Mouse (Mus musculus): Measurements from ENCODE around the gene Rapgef4. TPM values are rescaled to one million over a fixed set of nuclear protein-coding genes. Genes with fewer than 3 reads are reported as not detected.

The Rapgef4 gene
- polyA plus RNA-seq, 1 experiment from 2014 or later, result 16.7 TPM

DNA sequence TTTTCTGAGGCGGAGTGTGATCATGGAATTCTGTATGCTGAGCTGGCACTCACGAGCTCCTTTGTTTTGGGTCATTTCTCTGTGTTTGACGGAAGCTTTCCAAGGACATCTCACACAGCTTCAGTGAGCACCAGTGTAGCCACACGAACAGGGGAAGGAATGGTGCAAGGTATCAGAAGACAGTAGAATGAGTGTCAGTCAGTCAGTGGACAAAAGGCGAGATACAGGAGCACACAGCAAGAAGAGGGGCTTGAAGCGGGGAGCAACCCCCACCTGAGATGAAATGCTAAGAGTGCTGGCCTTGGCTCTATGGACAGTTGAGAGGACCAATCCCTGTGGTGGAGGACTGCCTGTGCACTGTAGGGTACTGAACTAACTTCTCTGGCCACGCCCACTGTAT is 259.7 kb downstream of the Rapgef4 start:
- WGBS, result 79% methylated on average over 7 of the region's 7 CpGs
- Histone ChIP-seq H3K27ac (no peak overlapping the region), H3K4me2 (no peak overlapping the region), H3K9ac (no peak overlapping the region), H3K36me3 (no peaks in the 10 kb centered on the region), H3K9me3 (no peaks in the 10 kb centered on the region), H3K4me3 (no peak overlapping the region), H3K27me3 (peaks cover 12% of the 10 kb centered on the region), H3K4me1 (replicated peaks) (peaks cover 14% of the 10 kb centered on the region; the same call in 1 of the 2 replicates)
- ATAC-seq (ENCODE audit: low FRiP score), result no peak

GRCm38 (mm10) chr2:72241714-72242472 is 260.9 kb downstream of the Rapgef4 start:
- Histone ChIP-seq H3K27ac (no peak overlapping the region), H3K27me3 (peaks cover 12% of the 10 kb centered on the region), H3K4me2 (peak overlapping the region; percentile 20), H3K4me1 (replicated peaks) (0 out of 2 replicates have a peak, but pooled peaks cover 11% of the 10 kb centered on the region), H3K36me3 (no peaks in the 10 kb centered on the region), H3K4me3 (no peak overlapping the region), H3K9me3 (no peaks in the 10 kb centered on the region), H3K9ac (no peak overlapping the region)
- 50% methylated on average over 14 of the region's 14 CpGs for WGBS
- ATAC-seq (ENCODE audit: low FRiP score), result no peak

- WGBS, result 36% methylated on average over 12 of the region's 12 CpGs
- Histone ChIP-seq H3K27ac (no peak overlapping the region), H3K9ac (no peak overlapping the region), H3K9me3 (no peaks in the 10 kb centered on the region), H3K27me3 (peaks cover 16% of the 10 kb centered on the region), H3K4me3 (no peak overlapping the region), H3K36me3 (no peaks in the 10 kb centered on the region), H3K4me1 (replicated peaks) (0 out of 2 replicates have a peak, but pooled peaks cover 11% of the 10 kb centered on the region), H3K4me2 (no peak overlapping the region)
- ATAC-seq (ENCODE audit: low FRiP score), result no peak
Measured at GRCm38 (mm10) chr2:72242910-72243675, 262.1 kb downstream of the Rapgef4 start.

DNA sequence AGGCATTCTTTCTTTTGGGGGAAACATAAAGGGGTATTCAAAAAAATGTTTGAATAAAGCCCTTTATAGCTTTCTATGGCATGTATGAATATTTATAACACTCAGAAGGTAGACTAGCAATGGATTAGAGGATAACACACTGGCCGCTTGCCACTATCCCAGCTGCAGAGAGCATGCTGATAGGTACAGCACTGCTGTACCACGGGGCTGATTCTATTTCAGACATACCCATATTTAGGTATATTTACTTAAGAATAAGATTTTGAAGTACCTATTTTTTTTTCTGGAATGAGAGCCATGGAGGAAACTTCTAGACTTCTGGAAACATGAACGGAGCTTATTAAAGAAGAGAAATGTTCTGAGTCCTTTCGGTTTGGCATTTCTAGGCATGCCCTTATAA is 264.6 kb downstream of the Rapgef4 start:
- H3K27me3 ChIP-seq, result peaks cover 10% of the 10 kb centered on the region; the same call in 1 of the 2 replicates
- H3K4me2 ChIP-seq, result no peak overlapping the region
- H3K9ac ChIP-seq, result no peak overlapping the region
- WGBS, result 87% methylated on average over 4 of the region's 4 CpGs
- ATAC-seq (ENCODE audit: low FRiP score), result no peak
- no peaks in the 10 kb centered on the region for H3K9me3 ChIP-seq
- 0 out of 2 replicates have a peak, but pooled peaks cover 11% of the 10 kb centered on the region for H3K4me1 ChIP-seq (replicated peaks)
- no peak overlapping the region for H3K4me3 ChIP-seq
- H3K27ac ChIP-seq, result no peak overlapping the region
- no peaks in the 10 kb centered on the region for H3K36me3 ChIP-seq

- 92% methylated on average over 11 of the region's 11 CpGs for WGBS
- no peak for ATAC-seq (ENCODE audit: low FRiP score)
Measured at GRCm38 (mm10) chr2:72246376-72246775, 265.3 kb downstream of the Rapgef4 start.

DNA sequence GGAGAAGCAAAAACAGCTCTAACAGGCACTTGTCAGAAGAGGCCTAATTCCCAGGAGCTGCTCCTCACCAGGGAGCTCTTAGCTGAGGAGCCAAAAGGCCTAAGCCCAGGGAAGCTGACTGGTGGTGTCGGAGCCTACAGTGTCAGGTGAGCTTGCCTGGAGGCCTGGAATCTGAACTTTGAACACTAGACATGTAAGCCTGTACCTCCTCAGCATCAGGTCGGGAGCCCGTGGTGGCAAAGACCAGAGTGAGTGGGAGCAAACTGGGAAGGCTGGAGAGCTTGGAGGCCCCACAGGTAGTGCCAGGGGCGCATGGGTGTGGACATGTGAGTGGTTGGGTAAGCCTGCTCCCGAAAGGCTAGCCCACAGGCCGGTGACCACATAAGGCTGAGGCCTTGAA is 266.8 kb downstream of the Rapgef4 start:
- Histone ChIP-seq H3K27me3 (0 out of 2 replicates have a peak, but pooled peaks cover 7% of the 10 kb centered on the region), H3K9ac (no peak overlapping the region), H3K4me2 (no peak overlapping the region), H3K4me3 (no peak overlapping the region), H3K27ac (no peak overlapping the region), H3K9me3 (no peaks in the 10 kb centered on the region), H3K36me3 (no peaks in the 10 kb centered on the region), H3K4me1 (replicated peaks) (0 out of 2 replicates have a peak, but pooled peaks cover 6% of the 10 kb centered on the region)
- ATAC-seq (ENCODE audit: low FRiP score), result no peak
- 90% methylated on average over 6 of the region's 6 CpGs for WGBS

More at GRCm38 (mm10) chr2:72246376-72246775, 265.3 kb downstream of the Rapgef4 start:
- Histone ChIP-seq H3K27ac (no peak overlapping the region), H3K9me3 (no peaks in the 10 kb centered on the region), H3K36me3 (no peaks in the 10 kb centered on the region), H3K4me3 (no peak overlapping the region), H3K4me2 (no peak overlapping the region), H3K9ac (no peak overlapping the region), H3K27me3 (0 out of 2 replicates have a peak, but pooled peaks cover 7% of the 10 kb centered on the region), H3K4me1 (replicated peaks) (0 out of 2 replicates have a peak, but pooled peaks cover 11% of the 10 kb centered on the region)

- H3K27me3 ChIP-seq, result 0 out of 2 replicates have a peak, but pooled peaks cover 3% of the 10 kb centered on the region
- H3K9ac ChIP-seq, result no peak overlapping the region
- no peak for ATAC-seq (ENCODE audit: low FRiP score)
- H3K36me3 ChIP-seq, result no peaks in the 10 kb centered on the region
- H3K27ac ChIP-seq, result no peak overlapping the region
- no peaks in the 10 kb centered on the region for H3K9me3 ChIP-seq
- peaks cover 22% of the 10 kb centered on the region for H3K4me1 ChIP-seq (replicated peaks)
- H3K4me2 ChIP-seq, result no peak overlapping the region
- H3K4me3 ChIP-seq, result no peak overlapping the region
- 53% methylated on average over 18 of the region's 18 CpGs for whole genome bisulfite sequencing
Measured at GRCm38 (mm10) chr2:72252510-72253505, 271.8 kb downstream of the Rapgef4 start.

DNA sequence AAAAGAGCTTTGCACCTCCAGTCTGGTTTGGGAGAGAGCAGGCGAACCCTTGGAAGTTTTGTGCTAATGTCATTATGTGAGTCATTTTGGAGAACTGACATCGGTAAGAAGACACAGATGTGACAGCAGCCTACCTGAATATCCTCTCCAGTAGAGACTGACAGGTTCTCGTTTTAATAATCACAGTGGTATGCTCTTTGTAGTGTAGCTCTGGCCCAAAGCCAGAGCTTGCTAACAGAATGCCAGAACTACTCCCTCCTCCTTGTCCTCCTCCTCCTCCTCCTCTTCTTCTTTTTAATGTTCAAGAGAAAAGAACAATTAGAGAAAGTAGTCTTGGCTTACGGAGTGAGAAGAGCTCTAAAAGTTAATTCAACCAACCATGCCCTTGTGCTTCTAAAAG is 272.8 kb downstream of the Rapgef4 start:
- Histone ChIP-seq H3K4me2 (no peak overlapping the region), H3K27ac (no peak overlapping the region), H3K4me1 (replicated peaks) (peaks cover 22% of the 10 kb centered on the region), H3K27me3 (no peaks in the 10 kb centered on the region), H3K4me3 (no peak overlapping the region), H3K36me3 (no peaks in the 10 kb centered on the region), H3K9ac (no peak overlapping the region), H3K9me3 (no peaks in the 10 kb centered on the region)
- WGBS, result 70% methylated on average over 4 of the region's 4 CpGs
- no peak for ATAC-seq (ENCODE audit: low FRiP score)

GRCm38 (mm10) chr2:72254813-72255582 is 274.0 kb downstream of the Rapgef4 start:
- H3K9me3 ChIP-seq, result no peaks in the 10 kb centered on the region
- no peak for ATAC-seq (ENCODE audit: low FRiP score)
- peak overlapping the region; percentile 35; the same call in 1 of the 2 replicates for H3K27ac ChIP-seq
- H3K9ac ChIP-seq, result no peak overlapping the region
- no peaks in the 10 kb centered on the region for H3K27me3 ChIP-seq
- no peak overlapping the region for H3K4me3 ChIP-seq
- peaks cover 22% of the 10 kb centered on the region for H3K4me1 ChIP-seq (replicated peaks)
- whole genome bisulfite sequencing, result 40% methylated on average over 14 of the region's 14 CpGs
- peak overlapping the region; percentile 6 for H3K4me2 ChIP-seq
- no peaks in the 10 kb centered on the region for H3K36me3 ChIP-seq

DNA sequence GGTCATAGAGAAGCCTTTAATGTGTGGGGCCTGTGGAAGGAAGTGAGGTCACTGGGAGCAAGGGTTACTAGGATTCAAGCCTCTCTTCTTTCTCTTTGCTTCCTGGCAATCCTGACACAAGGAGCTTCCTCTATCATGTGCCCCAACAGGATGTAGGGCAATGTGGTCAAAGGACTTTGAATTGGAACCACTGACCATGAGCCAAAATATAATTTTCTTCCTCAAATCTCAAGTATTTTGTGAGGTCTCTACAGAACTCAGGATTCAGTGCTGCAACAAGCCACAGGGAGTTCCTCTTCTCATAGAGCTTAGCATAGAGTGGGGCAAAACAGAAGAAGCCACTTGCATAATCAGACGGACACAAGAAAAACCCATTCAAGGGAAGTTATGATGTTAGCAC is 279.7 kb downstream of the Rapgef4 start:
- peaks cover 6% of the 10 kb centered on the region; the same call in 1 of the 2 replicates for H3K4me1 ChIP-seq (replicated peaks)
- no peaks in the 10 kb centered on the region for H3K27me3 ChIP-seq

More for the DNA sequence above, 279.7 kb downstream of the Rapgef4 start:
- Histone ChIP-seq H3K27ac (no peak overlapping the region), H3K4me2 (no peak overlapping the region), H3K4me3 (no peak overlapping the region), H3K36me3 (no peaks in the 10 kb centered on the region), H3K9ac (no peak overlapping the region), H3K9me3 (no peaks in the 10 kb centered on the region)
- ATAC-seq (ENCODE audit: low FRiP score), result no peak
- WGBS, result 91% methylated on average over 1 of the region's 1 CpGs
